Mouse (Mus musculus): ENCODE measurements around the gene Stra6.

DNA sequence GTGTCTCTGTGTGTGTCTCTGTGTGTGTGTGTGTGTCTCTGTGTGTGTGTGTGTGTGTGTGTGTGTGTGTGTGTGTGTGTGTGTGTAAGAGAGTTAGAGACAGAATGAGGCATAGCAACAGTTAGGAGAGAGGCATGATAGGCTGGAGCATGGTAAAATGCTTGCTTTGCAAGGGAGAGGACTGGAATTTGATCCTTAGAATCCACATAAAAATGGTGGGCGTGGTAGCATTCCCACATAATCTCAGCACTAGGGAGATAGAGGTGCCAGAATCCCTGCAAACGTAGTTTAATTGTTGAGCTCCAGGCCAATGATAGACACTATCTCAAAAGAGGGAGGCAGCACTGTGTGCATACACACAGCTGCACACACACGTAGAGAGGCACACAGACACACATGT, 61.5 kb downstream of the Stra6 start:
- no peak for TF ChIP-seq POLR2A (IDR thresholded peaks at IDR 0.05; ENCODE audit: borderline replicate concordance, extremely low read depth, low read depth, low read length)
- no peak for TF ChIP-seq CTCF (IDR thresholded peaks at IDR 0.05; ENCODE audit: insufficient read depth, low read length)
